Mouse (Mus musculus) ES-E14 (cell line): ENCODE measurements around the gene Lemd2. TPM values are rescaled to one million over a fixed set of nuclear protein-coding genes. Genes with fewer than 3 reads are reported as not detected.
A peak's percentile ranks its signal among the peaks of the same experiment; 100 is the strongest.

Source experiments
- DNase-seq: peaks from one replicate; pipeline ENCODE4 v3.0.0-alpha.2; 2013; ENCODE audit warnings: low read depth, low spot score
- H3K27ac ChIP-seq: 2 replicates; pipeline ENCODE4 v1.5.1; 2012; ENCODE audit warnings: low read depth, mild to moderate bottlenecking, low read length, moderate library complexity, mixed read lengths; ENCODE audit not compliant: poor library complexity, insufficient read depth, severe bottlenecking
- H3K36me3 ChIP-seq: 2 replicates; pipeline ENCODE4 v1.6.1; 2012; ENCODE audit warnings: mild to moderate bottlenecking, low read length, moderate library complexity, mixed read lengths; ENCODE audit not compliant: control insufficient read depth, poor library complexity, insufficient read depth, severe bottlenecking
- H3K4me1 ChIP-seq, 2 experiments: fragments of 150-350 bp in 1 of 2; sonication (generic) in 1 of 2; 2 replicates each; pipeline ENCODE4 v1.6.1; 2012; ENCODE audit warnings: low read length in 2 of 2, mild to moderate bottlenecking in 1 of 2, mixed read lengths in 1 of 2; ENCODE audit not compliant: control insufficient read depth in 2 of 2, insufficient read depth in 2 of 2, poor library complexity in 1 of 2
- H3K4me3 ChIP-seq, 2 experiments: fragments of 150-350 bp in 1 of 2; sonication (generic) in 1 of 2; 2 replicates each; pipeline ENCODE4 v1.5.1; 2012; ENCODE audit warnings: low read length in 2 of 2, low read depth in 1 of 2, mild to moderate bottlenecking in 1 of 2, mixed read lengths in 1 of 2; ENCODE audit not compliant: insufficient read depth in 1 of 2, poor library complexity in 1 of 2, severe bottlenecking in 1 of 2
- H3K9ac ChIP-seq: 2 replicates; pipeline ENCODE4 v1.6.1; 2012; ENCODE audit warnings: low read depth, mild to moderate bottlenecking, low read length, mixed read lengths; ENCODE audit not compliant: poor library complexity, insufficient read depth, severe bottlenecking
- H3K9me3 ChIP-seq: fragments of 150-350 bp; sonication (generic); 2 replicates; pipeline ENCODE4 v1.6.1; 2012; ENCODE audit warnings: low read depth, mild to moderate bottlenecking, low read length; ENCODE audit not compliant: control insufficient read depth, insufficient read depth
- CHD2 ChIP-seq: IDR thresholded peaks from 2 replicates; pipeline ENCODE4 v1.6.1; 2014; ENCODE audit warnings: mild to moderate bottlenecking, low read depth, low read length, inconsistent platforms
- HCFC1 ChIP-seq: IDR thresholded peaks from 2 replicates; pipeline ENCODE4 v1.6.1; 2012; ENCODE audit warnings: low read length, inconsistent platforms, borderline replicate concordance; ENCODE audit not compliant: insufficient read depth
- MAFK ChIP-seq: IDR thresholded peaks from 2 replicates; pipeline ENCODE4 v1.6.1; 2014; ENCODE audit warnings: mild to moderate bottlenecking, low read depth, low read length, inconsistent platforms; ENCODE audit not compliant: insufficient read depth
- ZC3H11A ChIP-seq: IDR thresholded peaks from 2 replicates; pipeline ENCODE4 v1.6.1; 2012; ENCODE audit warnings: low read depth, mild to moderate bottlenecking, inconsistent platforms, low read length, borderline replicate concordance
- ZNF384 ChIP-seq: IDR thresholded peaks from 2 replicates; pipeline ENCODE4 v1.6.1; 2012; ENCODE audit warnings: low read depth, low read length, inconsistent platforms
- in situ Hi-C, 2 experiments: fragments of 600-800 bp; cut with MboI; formaldehyde crosslinking; loops; one replicate each; pipeline ENCODE4 v1.15.1; 2025; ENCODE audit warnings: low sequenced_read_pairs in 2 of 2, inconsistent platforms in 1 of 2; ENCODE audit not compliant: unreplicated experiment in 2 of 2
- total RNA-seq: library from RNA; depleted of rRNA; stranded (reverse); fragments of 300-350 nt; gene quantifications from 2 replicates; pipeline ENCODE4 v1.2.3, GENCODE M21; 2012

Lemd2 gene
- total RNA-seq, 1 experiment = 51.8 TPM

DNA sequence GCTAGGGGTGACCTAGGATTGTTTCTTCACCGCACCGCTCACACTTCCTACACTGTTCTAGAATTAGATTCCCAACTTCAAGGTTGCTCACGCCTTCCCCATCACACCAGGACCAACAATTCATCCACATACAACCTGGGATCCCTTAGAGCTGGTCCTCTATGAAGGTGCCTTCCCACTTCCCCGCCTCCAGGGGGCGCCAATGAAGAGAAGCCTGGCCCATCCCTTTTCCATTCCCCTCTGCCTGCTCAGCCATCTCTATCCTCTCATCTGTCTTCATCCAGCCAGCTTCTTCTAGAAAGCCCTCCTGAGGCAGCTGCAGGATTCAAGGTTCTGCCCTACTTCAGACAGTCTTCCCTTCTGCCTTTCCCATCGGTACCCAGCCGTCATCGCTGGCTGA is 52.9 kb downstream of the Lemd2 start:
- H3K36me3 ChIP-seq = no peaks in the 10 kb centered on the region
- H3K4me3 ChIP-seq = no peak overlapping the region
- no peak overlapping the region for H3K9ac ChIP-seq
- H3K27ac ChIP-seq = no peak overlapping the region
- peaks cover 0 to 9% of the 10 kb centered on the region in 2 experiments; a peak in 1 of 4 replicates for H3K4me1 ChIP-seq
- DNase-seq = peak; percentile 41
- in situ Hi-C loops = no loop called here
- H3K9me3 ChIP-seq = no peaks in the 10 kb centered on the region
- 0 out of 2 replicates have a peak, but pooled peaks have one; percentile 22 for TF ChIP-seq ZC3H11A
- TF ChIP-seq CHD2 = no peak
- no peak for TF ChIP-seq MAFK

DNA sequence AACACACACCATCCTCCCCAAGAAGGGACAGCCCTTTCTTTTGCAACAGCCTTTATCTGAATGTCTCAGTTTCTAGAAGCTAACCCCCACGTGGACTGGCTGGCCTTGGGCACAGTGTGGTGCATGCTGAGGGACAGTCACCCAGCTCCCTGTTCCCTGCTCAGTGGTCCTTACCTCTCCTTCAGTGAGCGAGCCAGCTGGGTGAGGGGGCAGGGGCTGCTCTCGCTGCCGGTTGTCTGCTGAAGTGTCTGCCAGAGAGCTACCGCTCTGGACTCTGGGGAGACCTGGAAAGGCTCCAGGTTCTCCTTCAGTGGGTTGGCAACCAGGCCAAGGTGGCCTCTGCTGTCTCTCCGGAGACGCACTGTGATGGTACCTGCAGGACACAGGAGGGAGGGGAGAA is 53.4 kb downstream of the Lemd2 start:
- no peak for TF ChIP-seq HCFC1
- TF ChIP-seq ZNF384 = no peak
- no peak for TF ChIP-seq MAFK
- TF ChIP-seq ZC3H11A = no peak
- TF ChIP-seq CHD2 = no peak
- no peak overlapping the region for H3K4me3 ChIP-seq
- peaks cover 0 to 11% of the 10 kb centered on the region in 2 experiments; a peak in 1 of 4 replicates for H3K4me1 ChIP-seq
- in situ Hi-C loops = no loop called here
- no peak overlapping the region; the same call in 1 of the 2 replicates for H3K27ac ChIP-seq
- no peaks in the 10 kb centered on the region for H3K36me3 ChIP-seq
- no peak overlapping the region for H3K9ac ChIP-seq
- DNase-seq = no peak
- no peaks in the 10 kb centered on the region for H3K9me3 ChIP-seq

DNA sequence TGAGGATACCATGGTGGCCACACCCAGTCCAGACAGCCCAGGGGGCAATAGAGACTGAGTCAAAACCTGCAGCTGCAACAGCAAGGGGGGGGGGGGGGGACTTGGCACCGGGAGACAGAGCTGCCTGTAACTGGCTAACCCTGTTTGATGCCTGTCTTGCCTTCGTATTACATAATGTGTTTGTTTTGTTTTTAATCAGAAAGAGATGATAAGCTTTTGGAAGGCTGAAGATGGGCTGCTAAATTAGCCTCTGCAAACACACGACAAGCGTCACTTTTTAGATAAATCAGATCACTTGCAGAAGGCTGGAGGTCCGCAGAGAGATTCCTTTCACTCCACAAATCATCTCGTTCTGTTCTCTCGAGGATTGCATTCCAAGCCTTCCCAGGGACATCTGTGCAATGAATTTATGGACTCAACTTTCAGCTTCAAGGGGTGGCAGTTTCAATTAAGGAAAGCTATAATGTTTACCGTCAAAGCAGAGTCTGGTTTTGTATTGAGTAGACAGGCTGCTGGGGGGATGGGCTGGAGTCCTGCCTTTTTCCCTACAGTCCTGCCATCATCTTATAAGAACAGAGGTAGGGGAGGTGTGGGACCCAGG is 57.8 kb downstream of the Lemd2 start:
- no peaks in the 10 kb centered on the region for H3K36me3 ChIP-seq
- no peak overlapping the region for H3K4me3 ChIP-seq
- in situ Hi-C loops = no loop called here
- peaks cover 0 to 30% of the 10 kb centered on the region in 2 experiments; a peak in 2 of 4 replicates for H3K4me1 ChIP-seq
- no peak for DNase-seq
- H3K27ac ChIP-seq = no peak overlapping the region
- no peak overlapping the region for H3K9ac ChIP-seq
- TF ChIP-seq MAFK (no peak), HCFC1 (no peak), ZC3H11A (no peak), CHD2 (no peak), ZNF384 (no peak)
- H3K9me3 ChIP-seq = no peaks in the 10 kb centered on the region

DNA sequence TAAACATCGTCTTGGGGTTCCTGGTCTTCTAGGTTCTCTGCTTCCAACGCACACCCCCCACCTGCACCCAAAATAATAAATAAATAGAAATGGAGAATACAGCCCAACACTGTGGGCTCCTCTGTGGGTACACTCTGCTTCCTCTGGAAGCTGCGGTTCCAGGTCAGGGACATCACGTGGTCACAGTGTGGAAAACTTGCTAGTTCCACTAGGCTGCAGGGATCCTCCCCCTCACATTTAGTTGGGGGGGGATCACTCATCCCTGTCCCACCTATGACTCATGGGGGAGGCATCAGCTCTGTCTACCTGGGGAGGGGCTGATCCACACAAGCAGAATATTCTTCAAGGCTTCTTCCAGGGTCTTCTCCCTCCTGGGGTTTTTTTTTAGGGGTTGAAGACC is 60.1 kb downstream of the Lemd2 start:
- no peak for DNase-seq
- Histone ChIP-seq H3K4me1 (peaks cover 0 to 37% of the 10 kb centered on the region in 2 experiments; a peak in 2 of 4 replicates), H3K4me3 (no peak overlapping the region), H3K9me3 (no peaks in the 10 kb centered on the region), H3K27ac (no peak overlapping the region), H3K9ac (no peak overlapping the region), H3K36me3 (no peaks in the 10 kb centered on the region)
- no peak for TF ChIP-seq ZNF384
- no peak for TF ChIP-seq MAFK
- TF ChIP-seq CHD2 = no peak
- TF ChIP-seq HCFC1 = no peak
- TF ChIP-seq ZC3H11A = no peak
- in situ Hi-C loops = no loop called here

DNA sequence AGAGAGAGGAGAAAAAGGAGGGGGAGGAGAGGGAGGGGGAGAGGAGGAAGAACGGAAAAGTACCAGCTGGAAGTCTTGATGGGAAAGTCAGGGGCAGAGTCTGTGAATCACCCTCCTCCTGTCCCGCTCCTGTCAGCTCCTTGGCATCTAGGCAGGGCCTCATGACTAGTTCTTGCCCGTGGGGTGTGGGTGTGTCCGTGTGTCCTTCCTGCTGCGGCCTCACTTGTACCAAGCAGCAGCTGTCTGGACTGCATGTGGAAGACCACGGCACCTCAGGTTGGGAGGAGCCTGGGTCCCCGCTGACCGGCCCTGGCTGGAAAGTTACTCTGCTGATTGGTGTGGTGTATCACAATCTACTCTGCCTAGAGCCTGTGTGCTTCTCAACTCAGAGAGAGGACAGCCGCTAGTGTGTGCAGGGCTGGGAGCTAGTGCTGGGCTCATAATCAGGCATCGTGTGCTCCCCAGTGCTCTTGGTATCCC is 62.3 kb downstream of the Lemd2 start:
- Histone ChIP-seq H3K4me3 (no peak overlapping the region), H3K27ac (no peak overlapping the region), H3K4me1 (peaks cover 0 to 34% of the 10 kb centered on the region in 2 experiments; a peak in 2 of 4 replicates), H3K9ac (no peak overlapping the region), H3K9me3 (no peaks in the 10 kb centered on the region), H3K36me3 (no peaks in the 10 kb centered on the region)
- no peak for DNase-seq
- in situ Hi-C loops = no loop called here
- TF ChIP-seq ZC3H11A = no peak
- no peak for TF ChIP-seq ZNF384
- TF ChIP-seq MAFK = no peak
- TF ChIP-seq CHD2 = no peak
- no peak for TF ChIP-seq HCFC1
